Mouse (Mus musculus) heart, adult 18-20 months (tissue): Measurements from ENCODE around the gene Tas2r126. TPM values are rescaled to one million over a fixed set of nuclear protein-coding genes. Genes with fewer than 3 reads are reported as not detected.
"Not testable (repeated sequence)": the region's sequence is repeated elsewhere in the genome, so short reads cannot be mapped to it uniquely, and the experiment has no call there.

Experiments used
- DNase-seq, 2 experiments: peaks; one replicate each; pipeline ENCODE4 v3.0.0; 2021 to 2022; ENCODE audit warnings: mixed read lengths in 1 of 2
- long read RNA-seq, 2 experiments: library from polyadenylated mRNA; stranded (forward); transcript quantifications; one replicate each; pipeline ENCODE4 v2.0.0; 2021
- total RNA-seq, 2 experiments: library from RNA; stranded (reverse); gene quantifications; 2 replicates each; pipeline ENCODE4 v1.2.3; 2021

Gene Tas2r126
- not detected for total RNA-seq
- long read RNA-seq, experiment 1 = 0 reads
- long read RNA-seq, experiment 2 = 0 reads

- peak; percentile 20 to 47 for DNase-seq
Measured at GRCm38 (mm10) chr6:42434446-42434845, at the start of gene Tas2r126. Tas2r126 (plus strand) TSS chr6:42434535.

- DNase-seq = no peak
Measured at GRCm38 (mm10) chr6:42385635-42386034, 48.7 kb upstream of the Tas2r126 start.

GRCm38 (mm10) chr6:42391796-42392330 is 42.5 kb upstream of the Tas2r126 start:
- no peak for DNase-seq

- peak; percentile 96 to 97 for DNase-seq
Measured at GRCm38 (mm10) chr6:42395960-42396809, 38.1 kb upstream of the Tas2r126 start.

GRCm38 (mm10) chr6:42397041-42397657 is 37.2 kb upstream of the Tas2r126 start:
- DNase-seq = peak in 1 of 2 experiments; percentile 28

- DNase-seq = no peak
Measured at GRCm38 (mm10) chr6:42398285-42398684, 36.0 kb upstream of the Tas2r126 start.

- DNase-seq = no peak
Measured at GRCm38 (mm10) chr6:42398998-42399397, 35.3 kb upstream of the Tas2r126 start.

GRCm38 (mm10) chr6:42399938-42400337 is 34.4 kb upstream of the Tas2r126 start, which contains the start of gene Tas2r143:
Tas2r143 (plus strand) TSS chr6:42400238.
- no peak for DNase-seq

GRCm38 (mm10) chr6:42405134-42405533 is 29.2 kb upstream of the Tas2r126 start, which contains the start of gene Tas2r135:
Tas2r135 (plus strand) TSS chr6:42405434.
- DNase-seq = no peak

- no peak for DNase-seq
Measured at GRCm38 (mm10) chr6:42419443-42419842, 14.9 kb upstream of the Tas2r126 start.

- DNase-seq = peak in 1 of 2 experiments; percentile 33
Measured at GRCm38 (mm10) chr6:42421439-42421838, 12.9 kb upstream of the Tas2r126 start.

- DNase-seq = no peak
Measured at GRCm38 (mm10) chr6:42424472-42424871, 9.9 kb upstream of the Tas2r126 start.

- no peak for DNase-seq
Measured at GRCm38 (mm10) chr6:42426337-42426736, 8.0 kb upstream of the Tas2r126 start.

GRCm38 (mm10) chr6:42433554-42433953 is 781 bp upstream of the Tas2r126 start:
- peak in 1 of 2 experiments; percentile 38 for DNase-seq

GRCm38 (mm10) chr6:42435490-42435889 is 1.2 kb downstream of the Tas2r126 start:
- DNase-seq = no peak

GRCm38 (mm10) chr6:42441395-42441794 is 7.1 kb downstream of the Tas2r126 start:
- no peak for DNase-seq

- DNase-seq = no peak
Measured at GRCm38 (mm10) chr6:42444491-42444890, 10.2 kb downstream of the Tas2r126 start.

- no peak for DNase-seq
Measured at GRCm38 (mm10) chr6:42447381-42447780, 13.0 kb downstream of the Tas2r126 start.

- DNase-seq = no peak
Measured at GRCm38 (mm10) chr6:42465096-42465495, 30.8 kb downstream of the Tas2r126 start, which contains the start of gene Olfr458. Olfr458 (minus strand) TSS chr6:42465196.

GRCm38 (mm10) chr6:42470542-42470941 is 36.2 kb downstream of the Tas2r126 start:
- no peak for DNase-seq

GRCm38 (mm10) chr6:42471298-42471697 is 37.0 kb downstream of the Tas2r126 start:
- DNase-seq = not testable (repeated sequence)

GRCm38 (mm10) chr6:42476235-42476634 is 41.9 kb downstream of the Tas2r126 start, which contains the start of gene Olfr457:
Olfr457 (minus strand) TSS chr6:42476335.
- DNase-seq = no peak

GRCm38 (mm10) chr6:42484633-42485032 is 50.3 kb downstream of the Tas2r126 start:
- no peak for DNase-seq
